Mouse (Mus musculus) hindbrain, embryonic 15.5 days (tissue): ENCODE data around the gene Slc35f3. TPM values are rescaled to one million over a fixed set of nuclear protein-coding genes. Genes with fewer than 3 reads are reported as not detected.
"Not testable (repeated sequence)": the region's sequence is repeated elsewhere in the genome, so short reads cannot be mapped to it uniquely, and the experiment has no call there.

Source experiments
- ATAC-seq: fragments of 200-750 bp; cut with Nextera tagmentation; 2 replicates; pipeline ENCODE4 v1.8.0; 2017; ENCODE audit warnings: low read depth, moderate number of reproducible peaks, moderate TSS enrichment; ENCODE audit not compliant: low FRiP score
- H3K27ac ChIP-seq: fragments of 300-500 bp; sonication (generic); replicated peaks from 2 replicates; pipeline ENCODE4 v1.5.1; 2015; ENCODE audit warnings: mild to moderate bottlenecking, inconsistent platforms
- H3K27me3 ChIP-seq: fragments of 300-500 bp; sonication (generic); 2 replicates; pipeline ENCODE4 v1.6.1; 2015; ENCODE audit warnings: control low read depth, inconsistent platforms
- H3K36me3 ChIP-seq: fragments of 300-500 bp; sonication (generic); 2 replicates; pipeline ENCODE4 v1.6.1; 2015; ENCODE audit warnings: control low read depth, inconsistent platforms
- H3K4me1 ChIP-seq: fragments of 300-500 bp; sonication (generic); replicated peaks from 2 replicates; pipeline ENCODE4 v1.6.1; 2015; ENCODE audit warnings: control low read depth, inconsistent platforms
- H3K4me2 ChIP-seq: fragments of 300-500 bp; sonication (generic); 2 replicates; pipeline ENCODE4 v1.6.1; 2015; ENCODE audit warnings: moderate library complexity, mild to moderate bottlenecking, inconsistent platforms
- H3K4me3 ChIP-seq: fragments of 300-500 bp; sonication (generic); 2 replicates; pipeline ENCODE4 v1.5.1; 2015; ENCODE audit warnings: mild to moderate bottlenecking, inconsistent platforms
- H3K9ac ChIP-seq: fragments of 300-500 bp; sonication (generic); 2 replicates; pipeline ENCODE4 v1.6.1; 2015; ENCODE audit warnings: inconsistent platforms
- H3K9me3 ChIP-seq: fragments of 300-500 bp; sonication (generic); 2 replicates; pipeline ENCODE4 v1.6.1; 2016; ENCODE audit warnings: control low read depth, inconsistent platforms
- WGBS: fragments of 180-500 bp; shearing (Covaris S2); methylation state at CpG from one replicate; pipeline ENCODE4 v1.1.7; 2015; 5-methylcytosine and 5-hydroxymethylcytosine counted together
- polyA plus RNA-seq: library from polyadenylated mRNA; unstranded; fragments of >200 nt; fragmentation: Nextera tagmentation; extraction: Ambion mirVana; gene quantifications from 2 replicates; pipeline ENCODE4 v1.2.1, GENCODE M21; 2015

Gene Slc35f3
- polyA plus RNA-seq, 1 experiment from 2014 or later: 3.7 TPM

GRCm38 (mm10) chr8:126380141-126380540, 81.8 kb downstream of the Slc35f3 start:
- ATAC-seq: no peak
- H3K4me2 ChIP-seq: no peak overlapping the region

DNA sequence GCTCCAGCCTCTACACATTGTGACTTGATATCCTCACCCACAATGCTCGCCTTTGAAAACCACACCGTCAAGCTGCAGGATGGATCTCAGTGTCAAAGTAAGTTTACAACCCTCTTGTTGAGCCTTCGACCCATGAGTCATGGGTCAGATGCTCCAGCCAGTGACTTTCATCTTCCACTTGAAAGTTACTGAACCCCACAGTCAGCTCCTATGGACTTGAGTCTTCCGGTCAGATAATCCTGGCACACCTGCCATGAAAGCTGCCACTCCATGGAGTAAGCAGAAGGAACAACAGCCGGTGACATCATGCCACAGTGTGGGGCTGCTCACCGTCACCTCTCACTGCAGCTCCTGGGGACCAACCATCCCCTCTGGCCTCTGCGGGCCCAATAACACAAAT, 82.9 kb downstream of the Slc35f3 start:
- Histone ChIP-seq H3K27ac (no peak overlapping the region), H3K4me3 (no peak overlapping the region), H3K4me2 (no peak overlapping the region), H3K27me3 (no peaks in the 10 kb centered on the region), H3K9ac (no peak overlapping the region), H3K36me3 (no peaks in the 10 kb centered on the region), H3K4me1 (no peaks in the 10 kb centered on the region), H3K9me3 (no peaks in the 10 kb centered on the region)
- WGBS: 82% methylated on average over 7 of the region's 7 CpGs
- no peak for ATAC-seq

More at GRCm38 (mm10) chr8:126380141-126380540, 81.8 kb downstream of the Slc35f3 start:
- WGBS: 44% methylated on average over 2 of the region's 2 CpGs
- H3K4me3 ChIP-seq: no peak overlapping the region
- H3K9me3 ChIP-seq: no peaks in the 10 kb centered on the region
- no peak overlapping the region for H3K27ac ChIP-seq
- H3K9ac ChIP-seq: no peak overlapping the region
- no peaks in the 10 kb centered on the region for H3K4me1 ChIP-seq
- H3K36me3 ChIP-seq: no peaks in the 10 kb centered on the region
- no peaks in the 10 kb centered on the region for H3K27me3 ChIP-seq

- Histone ChIP-seq H3K27ac (no peak overlapping the region), H3K4me2 (no peak overlapping the region), H3K9ac (no peak overlapping the region), H3K9me3 (no peaks in the 10 kb centered on the region), H3K36me3 (no peaks in the 10 kb centered on the region), H3K4me1 (no peaks in the 10 kb centered on the region), H3K4me3 (no peak overlapping the region), H3K27me3 (no peaks in the 10 kb centered on the region)
- WGBS: 49% methylated on average over 14 of the region's 14 CpGs
- ATAC-seq: no peak
These were observed 83.9 kb downstream of the Slc35f3 start for GRCm38 (mm10) chr8:126382216-126382615.

DNA sequence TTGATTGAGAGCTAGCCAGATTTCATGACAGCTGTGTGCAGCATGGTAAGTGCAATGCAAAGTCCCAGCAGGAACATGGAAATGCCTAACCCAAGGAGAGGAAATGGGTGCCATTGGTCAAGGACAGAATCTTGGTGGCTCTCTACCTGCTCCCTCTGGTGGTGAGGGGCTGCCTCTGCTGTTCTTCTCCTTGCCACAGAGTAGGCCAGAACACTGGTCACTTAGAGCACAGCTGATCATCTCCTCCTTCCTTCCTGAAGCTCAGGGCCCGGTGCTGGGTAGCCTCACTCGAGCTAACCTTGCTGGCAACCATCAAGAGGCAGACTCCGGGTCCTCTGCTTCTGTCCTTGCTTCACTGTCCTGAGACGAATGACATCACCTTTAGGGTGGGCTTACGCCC, 84.4 kb downstream of the Slc35f3 start:
- H3K4me1 ChIP-seq: no peaks in the 10 kb centered on the region
- no peaks in the 10 kb centered on the region for H3K27me3 ChIP-seq
- WGBS: 72% methylated on average over 5 of the region's 5 CpGs
- no peaks in the 10 kb centered on the region for H3K36me3 ChIP-seq
- no peak overlapping the region for H3K4me2 ChIP-seq
- H3K9me3 ChIP-seq: no peaks in the 10 kb centered on the region
- no peak for ATAC-seq
- H3K4me3 ChIP-seq: no peak overlapping the region
- no peak overlapping the region for H3K27ac ChIP-seq
- no peak overlapping the region for H3K9ac ChIP-seq

DNA sequence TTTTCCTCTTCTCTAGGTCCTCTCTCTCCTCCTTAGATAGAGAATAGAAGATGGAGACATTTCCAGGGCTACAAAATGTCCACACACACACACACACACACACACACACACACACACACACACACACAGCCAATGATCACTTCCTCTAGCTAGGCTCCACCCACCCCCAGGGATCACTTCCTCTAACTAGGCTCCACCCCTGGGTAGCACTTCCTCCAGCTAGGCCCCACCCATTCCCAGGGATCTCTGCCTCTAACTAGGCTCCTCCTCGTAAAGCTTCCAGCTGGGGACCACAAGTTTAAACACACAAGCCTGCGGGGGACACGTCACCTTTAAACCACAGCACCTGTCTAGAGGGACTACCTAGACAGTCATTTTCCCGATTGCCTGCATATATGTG, 89.2 kb downstream of the Slc35f3 start:
- H3K4me3 ChIP-seq: no peak overlapping the region
- H3K36me3 ChIP-seq: no peaks in the 10 kb centered on the region
- WGBS: 88% methylated on average over 4 of the region's 4 CpGs
- H3K4me2 ChIP-seq: no peak overlapping the region
- no peaks in the 10 kb centered on the region for H3K9me3 ChIP-seq
- no peak overlapping the region for H3K27ac ChIP-seq
- no peak for ATAC-seq
- H3K9ac ChIP-seq: no peak overlapping the region
- H3K4me1 ChIP-seq: no peaks in the 10 kb centered on the region
- no peaks in the 10 kb centered on the region for H3K27me3 ChIP-seq

- Histone ChIP-seq H3K4me2 (no peak overlapping the region), H3K4me3 (no peak overlapping the region), H3K9ac (no peak overlapping the region), H3K27me3 (no peaks in the 10 kb centered on the region), H3K4me1 (0 out of 2 replicates have a peak, but pooled peaks cover 6% of the 10 kb centered on the region), H3K9me3 (no peaks in the 10 kb centered on the region), H3K27ac (no peak overlapping the region), H3K36me3 (no peaks in the 10 kb centered on the region)
- 64% methylated on average over 2 of the region's 2 CpGs for WGBS
- ATAC-seq: 0 out of 2 replicates have a peak, but pooled peaks have one; percentile 51
These were observed 93.2 kb downstream of the Slc35f3 start for GRCm38 (mm10) chr8:126391541-126391940.

- H3K27ac ChIP-seq: no peak overlapping the region
- no peaks in the 10 kb centered on the region for H3K27me3 ChIP-seq
- H3K4me2 ChIP-seq: no peak overlapping the region
- 66% methylated on average over 9 of the region's 9 CpGs for WGBS
- H3K36me3 ChIP-seq: no peaks in the 10 kb centered on the region
- no peaks in the 10 kb centered on the region for H3K9me3 ChIP-seq
- no peak overlapping the region for H3K9ac ChIP-seq
- H3K4me1 ChIP-seq: 0 out of 2 replicates have a peak, but pooled peaks cover 6% of the 10 kb centered on the region
- ATAC-seq: no peak
- H3K4me3 ChIP-seq: no peak overlapping the region
These were observed 97.0 kb downstream of the Slc35f3 start for GRCm38 (mm10) chr8:126395386-126395785.

GRCm38 (mm10) chr8:126395917-126396316, 97.6 kb downstream of the Slc35f3 start:
- no peak overlapping the region for H3K27ac ChIP-seq
- 0 out of 2 replicates have a peak, but pooled peaks have one; percentile 42 for ATAC-seq
- WGBS: 33% methylated on average over 5 of the region's 5 CpGs

GRCm38 (mm10) chr8:126398349-126398748, 100.0 kb downstream of the Slc35f3 start:
- WGBS: 72% methylated on average over 3 of the region's 3 CpGs
- 0 out of 2 replicates have a peak, but pooled peaks cover 6% of the 10 kb centered on the region for H3K4me1 ChIP-seq
- no peak overlapping the region for H3K27ac ChIP-seq
- ATAC-seq: no peak
- no peak overlapping the region for H3K9ac ChIP-seq
- H3K27me3 ChIP-seq: no peaks in the 10 kb centered on the region
- no peak overlapping the region for H3K4me2 ChIP-seq
- no peaks in the 10 kb centered on the region for H3K36me3 ChIP-seq
- H3K4me3 ChIP-seq: no peak overlapping the region
- no peaks in the 10 kb centered on the region for H3K9me3 ChIP-seq

More at GRCm38 (mm10) chr8:126395917-126396316, 97.6 kb downstream of the Slc35f3 start:
- H3K27me3 ChIP-seq: no peaks in the 10 kb centered on the region
- no peaks in the 10 kb centered on the region for H3K9me3 ChIP-seq
- H3K4me3 ChIP-seq: no peak overlapping the region
- H3K9ac ChIP-seq: no peak overlapping the region
- H3K36me3 ChIP-seq: no peaks in the 10 kb centered on the region
- H3K4me2 ChIP-seq: no peak overlapping the region
- H3K4me1 ChIP-seq: 0 out of 2 replicates have a peak, but pooled peaks cover 6% of the 10 kb centered on the region

DNA sequence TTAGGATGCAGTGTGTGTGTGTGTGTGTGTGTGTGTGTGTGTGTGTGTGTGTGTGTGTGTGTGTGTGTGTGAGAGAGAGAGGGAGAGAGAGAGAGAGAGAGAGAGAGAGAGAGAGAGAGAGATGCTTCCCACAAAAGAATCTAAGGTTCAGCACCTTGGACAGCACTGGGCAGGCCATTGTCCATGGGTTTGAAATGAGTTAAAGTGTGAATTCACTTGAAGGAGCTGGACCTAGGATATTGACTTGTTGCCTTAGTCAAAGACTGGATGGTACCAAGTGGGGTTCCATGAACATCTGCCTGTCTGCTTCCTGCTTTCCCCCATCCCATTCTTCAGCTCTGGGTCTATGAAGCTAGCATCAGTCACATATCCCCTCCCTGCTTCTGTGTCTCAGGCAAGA, 106.2 kb downstream of the Slc35f3 start:
- not testable (repeated sequence) for H3K9me3 ChIP-seq, H3K4me2 ChIP-seq, H3K36me3 ChIP-seq, H3K27me3 ChIP-seq, H3K4me1 ChIP-seq, H3K4me3 ChIP-seq, ATAC-seq, H3K27ac ChIP-seq, H3K9ac ChIP-seq

GRCm38 (mm10) chr8:126405030-126405429, 106.7 kb downstream of the Slc35f3 start:
- Histone ChIP-seq H3K9me3 (no peaks in the 10 kb centered on the region), H3K36me3 (no peaks in the 10 kb centered on the region), H3K27me3 (no peaks in the 10 kb centered on the region), H3K4me3 (no peak overlapping the region), H3K4me2 (no peak overlapping the region), H3K9ac (no peak overlapping the region), H3K27ac (no peak overlapping the region), H3K4me1 (0 out of 2 replicates have a peak, but pooled peaks cover 3% of the 10 kb centered on the region)
- no peak for ATAC-seq
- WGBS: 66% methylated on average over 4 of the region's 4 CpGs

DNA sequence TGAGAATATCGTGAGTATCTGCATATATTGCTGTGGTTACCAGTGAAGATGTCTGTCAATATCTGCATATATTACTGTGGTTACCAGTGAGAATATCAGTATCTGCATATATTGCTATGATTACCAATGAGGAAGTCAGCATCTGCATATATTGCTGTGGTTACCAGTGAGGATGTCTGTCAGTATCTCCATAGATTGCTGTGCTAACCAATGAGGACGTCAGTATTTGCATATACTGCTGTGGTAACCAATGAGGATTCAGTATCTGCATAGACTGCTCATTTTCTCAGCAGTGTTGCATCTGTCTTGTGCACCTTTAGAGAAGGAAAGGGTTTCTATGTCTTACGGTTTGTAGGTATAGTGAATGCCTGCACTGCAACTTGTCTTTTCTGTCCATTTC, 122.5 kb downstream of the Slc35f3 start:
- no peaks in the 10 kb centered on the region for H3K9me3 ChIP-seq
- H3K4me3 ChIP-seq: no peak overlapping the region
- no peaks in the 10 kb centered on the region for H3K27me3 ChIP-seq
- no peak for ATAC-seq
- peaks cover 7% of the 10 kb centered on the region for H3K36me3 ChIP-seq
- H3K27ac ChIP-seq: no peak overlapping the region
- peaks cover 19% of the 10 kb centered on the region for H3K4me1 ChIP-seq
- no peak overlapping the region for H3K4me2 ChIP-seq
- WGBS: 80% methylated on average over 3 of the region's 3 CpGs
- H3K9ac ChIP-seq: no peak overlapping the region
